Mouse (Mus musculus): ENCODE data around the gene Scaf11.
A peak's percentile ranks its signal among the peaks of the same experiment; 100 is the strongest.

GRCm38 (mm10) chr15:96476359-96476758, 15.7 kb upstream of the Scaf11 start:
- TF ChIP-seq CTCF (IDR thresholded peaks at IDR 0.05; ENCODE audit: low read depth) (peak; percentile 93), EP300 (optimal IDR thresholded peaks at IDR 0.05) (no peak)
